Mouse (Mus musculus) heart, embryonic 15.5 days (tissue): Measurements from ENCODE around the gene Akr1b8. TPM values are rescaled to one million over a fixed set of nuclear protein-coding genes. Genes with fewer than 3 reads are reported as not detected.
A peak's percentile ranks its signal among the peaks of the same experiment; 100 is the strongest.
"Not testable (repeated sequence)": the region's sequence is repeated elsewhere in the genome, so short reads cannot be mapped to it uniquely, and the experiment has no call there.

Experiments used
- ATAC-seq: fragments of 200-750 bp; cut with Nextera tagmentation; replicated peaks from 2 replicates; pipeline ENCODE4 v1.8.0; 2017; ENCODE audit warnings: low read depth, moderate TSS enrichment; ENCODE audit not compliant: insufficient number of reproducible peaks, insufficient read depth, low FRiP score
- H3K27ac ChIP-seq: fragments of 300-500 bp; sonication (generic); 2 replicates; pipeline ENCODE4 v1.5.1; 2015; ENCODE audit warnings: mild to moderate bottlenecking, inconsistent platforms
- H3K27me3 ChIP-seq: fragments of 300-500 bp; sonication (generic); 2 replicates; pipeline ENCODE4 v1.6.1; 2015; ENCODE audit warnings: inconsistent platforms
- H3K36me3 ChIP-seq: fragments of 300-500 bp; sonication (generic); 2 replicates; pipeline ENCODE4 v1.6.1; 2015; ENCODE audit warnings: mild to moderate bottlenecking, inconsistent platforms
- H3K4me1 ChIP-seq: fragments of 300-500 bp; sonication (generic); replicated peaks from 2 replicates; pipeline ENCODE4 v1.6.1; 2015; ENCODE audit warnings: inconsistent platforms
- H3K4me2 ChIP-seq: fragments of 300-500 bp; sonication (generic); 2 replicates; pipeline ENCODE4 v1.6.1; 2015; ENCODE audit warnings: inconsistent platforms, mild to moderate bottlenecking, moderate library complexity
- H3K4me3 ChIP-seq: fragments of 300-500 bp; sonication (generic); 2 replicates; pipeline ENCODE4 v1.5.1; 2015; ENCODE audit warnings: mild to moderate bottlenecking, inconsistent platforms
- H3K9ac ChIP-seq: fragments of 300-500 bp; sonication (generic); 2 replicates; pipeline ENCODE4 v1.6.1; 2015; ENCODE audit warnings: mild to moderate bottlenecking, inconsistent platforms
- H3K9me3 ChIP-seq: fragments of 300-500 bp; sonication (generic); replicated peaks from 2 replicates; pipeline ENCODE4 v1.6.1; 2016; ENCODE audit warnings: inconsistent platforms
- WGBS: fragments of 180-500 bp; shearing (Covaris S2); methylation state at CpG from one replicate; pipeline ENCODE4 v1.1.7; 2015; ENCODE audit warnings: mixed read lengths; 5-methylcytosine and 5-hydroxymethylcytosine counted together
- polyA plus RNA-seq: library from polyadenylated mRNA; unstranded; fragments of >200 nt; fragmentation: Nextera tagmentation; extraction: Ambion mirVana; gene quantifications from 2 replicates; pipeline ENCODE4 v1.2.1, GENCODE M21; 2015

Gene Akr1b8
- polyA plus RNA-seq, 1 experiment from 2014 or later, result 9.3 TPM

GRCm38 (mm10) chr6:34373841-34374240, 19.9 kb downstream of the Akr1b8 start:
- Histone ChIP-seq H3K27me3 (no peaks in the 10 kb centered on the region), H3K4me2 (no peak overlapping the region), H3K9ac (no peak overlapping the region), H3K27ac (no peak overlapping the region), H3K4me1 (no peaks in the 10 kb centered on the region; the same call in 1 of the 2 replicates), H3K4me3 (no peak overlapping the region), H3K36me3 (no peaks in the 10 kb centered on the region), H3K9me3 (no peaks in the 10 kb centered on the region)
- no peak for ATAC-seq
- WGBS, result 64% methylated on average over 7 of the region's 7 CpGs

DNA sequence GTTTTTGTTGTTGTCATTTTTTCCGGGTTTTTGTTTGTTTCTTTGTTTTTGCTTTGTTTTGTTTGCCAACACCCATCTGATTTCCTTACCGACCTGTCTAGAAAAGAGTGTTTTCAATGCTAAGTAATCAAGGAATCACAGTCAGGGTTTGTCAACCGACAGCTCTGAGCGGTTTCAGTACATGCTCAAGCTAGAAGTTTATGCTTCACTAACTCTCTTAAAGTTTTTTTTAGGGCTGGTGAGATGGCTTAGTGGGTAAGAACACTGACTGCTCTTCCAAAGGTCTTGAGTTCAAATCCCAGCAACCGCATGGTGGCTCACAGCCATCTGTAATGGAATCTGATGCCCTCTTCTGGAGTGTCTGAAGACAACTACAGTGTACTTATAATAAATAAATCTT, 22.0 kb downstream of the Akr1b8 start:
- not testable (repeated sequence) for H3K9me3 ChIP-seq, H3K27ac ChIP-seq, H3K36me3 ChIP-seq, H3K27me3 ChIP-seq, H3K4me1 ChIP-seq, ATAC-seq, H3K9ac ChIP-seq, H3K4me3 ChIP-seq, H3K4me2 ChIP-seq
- 72% methylated on average over 5 of the region's 5 CpGs for WGBS

- Histone ChIP-seq H3K4me1 (peaks cover 7% of the 10 kb centered on the region), H3K4me2 (peak overlapping the region; percentile 84; the same call in 1 of the 2 replicates), H3K27ac (no peak overlapping the region), H3K27me3 (no peaks in the 10 kb centered on the region), H3K9ac (no peak overlapping the region), H3K9me3 (no peaks in the 10 kb centered on the region), H3K4me3 (no peak overlapping the region), H3K36me3 (peaks cover under 1% of the 10 kb centered on the region; the same call in 1 of the 2 replicates)
- ATAC-seq, result no peak
- 42% methylated on average over 8 of the region's 8 CpGs for WGBS
These were observed 29.5 kb downstream of the Akr1b8 start for GRCm38 (mm10) chr6:34383401-34383800.

DNA sequence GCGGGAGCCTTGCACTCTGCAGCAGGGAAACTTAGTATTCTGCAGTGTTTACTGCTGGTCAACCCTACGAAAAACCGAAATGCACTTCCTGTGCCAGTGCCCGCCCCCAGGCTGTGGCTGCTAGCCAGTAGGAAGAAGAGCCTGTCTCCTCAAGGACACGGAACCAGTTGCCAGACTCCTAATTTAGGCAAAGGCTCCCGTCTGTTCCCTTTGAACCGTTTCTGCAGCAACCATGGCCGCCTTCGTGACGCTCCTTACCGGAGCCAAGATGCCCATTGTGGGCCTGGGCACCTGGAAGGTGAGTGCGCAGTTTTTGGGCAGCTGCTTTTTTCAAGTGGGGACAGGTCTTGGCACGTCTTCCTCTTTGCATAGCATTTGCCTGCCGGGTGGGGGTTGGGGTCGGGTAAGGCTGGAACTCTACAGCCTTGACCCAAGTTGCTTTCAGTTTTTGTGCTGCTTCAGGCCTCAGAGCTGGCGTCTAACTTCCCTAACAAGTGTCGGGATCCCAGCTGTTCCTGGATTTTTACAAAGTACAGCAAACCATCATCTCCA, 30.3 kb downstream of the Akr1b8 start, which contains the start of gene Akr1b10:
Gene Akr1b10, plus strand, starts transcription at position 109 of the 552 bp plus-strand sequence.
- Histone ChIP-seq H3K4me3 (peak within 1 kb of the TSS; percentile 68), H3K36me3 (peaks cover 9% of the 10 kb centered on the region; the same call in 1 of the 2 replicates), H3K27ac (peak within 1 kb of the TSS; percentile 90), H3K4me2 (peak within 1 kb of the TSS; percentile 84), H3K9ac (peak within 1 kb of the TSS; percentile 61), H3K27me3 (no peaks in the 10 kb centered on the region), H3K9me3 (no peaks in the 10 kb centered on the region), H3K4me1 (peaks cover 7% of the 10 kb centered on the region)
- WGBS, result 1% methylated on average over 17 of the region's 17 CpGs
- peak; percentile 68 for ATAC-seq

- H3K4me1 ChIP-seq, result peaks cover 7% of the 10 kb centered on the region
- H3K4me2 ChIP-seq, result peak overlapping the region; percentile 84
- H3K27me3 ChIP-seq, result no peaks in the 10 kb centered on the region
- peak; percentile 29; the same call in 1 of the 2 replicates for ATAC-seq
- peak overlapping the region; percentile 90 for H3K27ac ChIP-seq
- peaks cover 15% of the 10 kb centered on the region for H3K36me3 ChIP-seq
- WGBS, result 2% methylated on average over 13 of the region's 13 CpGs
- H3K9ac ChIP-seq, result peak overlapping the region; percentile 61
- no peaks in the 10 kb centered on the region for H3K9me3 ChIP-seq
- peak overlapping the region; percentile 68 for H3K4me3 ChIP-seq
These were observed 30.9 kb downstream of the Akr1b8 start for GRCm38 (mm10) chr6:34384701-34385370.

GRCm38 (mm10) chr6:34388420-34389156, 34.7 kb downstream of the Akr1b8 start:
- no peak for ATAC-seq
- H3K9me3 ChIP-seq, result no peaks in the 10 kb centered on the region
- H3K9ac ChIP-seq, result no peak overlapping the region
- H3K27ac ChIP-seq, result no peak overlapping the region
- H3K36me3 ChIP-seq, result peaks cover 48% of the 10 kb centered on the region
- H3K4me1 ChIP-seq, result peaks cover 6% of the 10 kb centered on the region
- no peaks in the 10 kb centered on the region for H3K27me3 ChIP-seq
- H3K4me3 ChIP-seq, result no peak overlapping the region
- WGBS, result 69% methylated on average over 4 of the region's 4 CpGs
- H3K4me2 ChIP-seq, result no peak overlapping the region

DNA sequence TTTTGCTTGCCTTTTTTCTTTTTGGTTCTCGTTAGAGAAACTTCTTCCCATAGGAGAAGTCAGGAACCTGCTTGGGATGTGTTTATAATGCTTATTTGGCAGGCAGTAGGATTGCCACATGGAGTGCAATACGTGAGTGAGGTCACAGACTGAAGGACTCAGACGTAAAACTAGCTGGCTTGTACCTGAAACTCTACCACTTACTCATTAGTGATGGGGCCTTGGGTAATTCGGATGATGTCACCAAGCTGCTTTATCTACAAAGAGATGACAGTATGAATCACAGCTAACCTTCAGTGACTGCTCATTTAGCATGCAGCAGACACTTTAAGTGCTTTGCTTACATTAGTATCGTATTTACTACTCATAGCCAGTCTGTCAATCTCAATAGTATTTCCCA, 42.0 kb downstream of the Akr1b8 start:
- H3K4me3 ChIP-seq, result no peak overlapping the region

DNA sequence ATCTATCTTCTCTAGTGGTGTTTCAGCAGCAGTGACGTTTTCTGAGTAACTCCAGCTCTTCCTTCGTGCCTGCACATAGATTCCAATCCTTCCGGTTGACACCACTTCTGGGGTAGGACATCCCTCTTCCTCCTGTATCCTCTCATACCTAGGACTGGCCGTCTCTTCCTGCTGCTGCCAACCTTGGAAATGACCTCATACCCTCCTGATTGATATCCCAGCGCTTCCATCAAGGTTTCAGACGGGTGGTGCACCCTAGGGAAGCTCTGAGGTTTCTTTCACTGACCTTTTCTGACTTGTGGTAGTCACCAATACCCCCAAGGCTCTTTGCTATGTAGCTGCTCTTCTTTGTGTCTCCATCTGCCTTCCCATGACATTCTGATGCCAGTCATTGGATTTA, 44.5 kb downstream of the Akr1b8 start:
- H3K4me1 ChIP-seq, result no peaks in the 10 kb centered on the region
- 78% methylated on average over 6 of the region's 6 CpGs for WGBS
- no peaks in the 10 kb centered on the region for H3K27me3 ChIP-seq
- no peak for ATAC-seq
- H3K36me3 ChIP-seq, result peaks cover 25% of the 10 kb centered on the region
- H3K4me3 ChIP-seq, result no peak overlapping the region
- H3K9me3 ChIP-seq, result no peaks in the 10 kb centered on the region
- no peak overlapping the region for H3K9ac ChIP-seq
- H3K27ac ChIP-seq, result no peak overlapping the region
- H3K4me2 ChIP-seq, result no peak overlapping the region

More for the DNA sequence above, 42.0 kb downstream of the Akr1b8 start:
- Histone ChIP-seq H3K9ac (no peak overlapping the region), H3K27ac (no peak overlapping the region), H3K9me3 (no peaks in the 10 kb centered on the region), H3K4me2 (no peak overlapping the region), H3K36me3 (peaks cover 48% of the 10 kb centered on the region), H3K27me3 (no peaks in the 10 kb centered on the region), H3K4me1 (no peaks in the 10 kb centered on the region)
- WGBS, result 74% methylated on average over 5 of the region's 5 CpGs
- no peak for ATAC-seq

- Histone ChIP-seq H3K27ac (no peak overlapping the region), H3K27me3 (no peaks in the 10 kb centered on the region), H3K4me1 (no peaks in the 10 kb centered on the region), H3K4me2 (no peak overlapping the region), H3K36me3 (peaks cover 12% of the 10 kb centered on the region), H3K4me3 (no peak overlapping the region), H3K9ac (no peak overlapping the region), H3K9me3 (no peaks in the 10 kb centered on the region)
- WGBS, result 81% methylated on average over 13 of the region's 13 CpGs
- no peak for ATAC-seq
These were observed 45.8 kb downstream of the Akr1b8 start for GRCm38 (mm10) chr6:34399606-34400220.

GRCm38 (mm10) chr6:34400696-34401095, 46.8 kb downstream of the Akr1b8 start:
- Histone ChIP-seq H3K4me1 (no peaks in the 10 kb centered on the region), H3K27ac (no peak overlapping the region), H3K4me2 (no peak overlapping the region), H3K9me3 (no peaks in the 10 kb centered on the region), H3K27me3 (no peaks in the 10 kb centered on the region), H3K9ac (no peak overlapping the region), H3K36me3 (peaks cover 9% of the 10 kb centered on the region), H3K4me3 (no peak overlapping the region)
- no peak for ATAC-seq
- 65% methylated on average over 2 of the region's 2 CpGs for WGBS

DNA sequence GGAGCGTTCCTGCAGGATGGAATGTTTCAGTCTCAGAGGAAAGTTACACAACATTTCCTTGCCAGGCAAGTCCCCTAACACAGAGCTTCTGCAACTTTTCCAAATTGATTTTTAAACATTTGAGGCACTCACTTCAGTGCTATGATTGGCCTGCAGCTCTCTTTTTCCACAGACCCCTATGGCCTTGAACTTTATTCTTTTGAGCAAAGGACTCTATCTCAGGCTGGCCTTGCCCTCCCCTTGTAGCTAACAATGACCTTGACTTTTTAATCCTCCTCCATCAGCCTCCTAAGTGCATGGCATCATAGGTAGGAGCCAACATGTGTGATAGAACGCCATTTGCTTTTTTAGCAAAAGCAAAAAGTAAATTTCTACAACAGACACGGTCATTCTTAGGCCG, 52.8 kb downstream of the Akr1b8 start:
- H3K9ac ChIP-seq, result no peak overlapping the region
- ATAC-seq, result no peak
- no peaks in the 10 kb centered on the region for H3K27me3 ChIP-seq
- H3K4me1 ChIP-seq, result no peaks in the 10 kb centered on the region
- no peak overlapping the region for H3K27ac ChIP-seq
- H3K4me2 ChIP-seq, result no peak overlapping the region
- 86% methylated on average over 4 of the region's 4 CpGs for WGBS
- H3K4me3 ChIP-seq, result no peak overlapping the region
- no peaks in the 10 kb centered on the region for H3K9me3 ChIP-seq
- H3K36me3 ChIP-seq, result no peaks in the 10 kb centered on the region
